Mouse (Mus musculus) urinary bladder, postnatal 4 days (tissue): ENCODE data around the gene Nelfe.

ENCODE experiments used
- DNase-seq, 2 experiments: peaks; one replicate each; pipeline ENCODE4 v3.0.0; 2021 to 2022; ENCODE audit warnings: low spot score in 2 of 2

Nelfe gene

DNA sequence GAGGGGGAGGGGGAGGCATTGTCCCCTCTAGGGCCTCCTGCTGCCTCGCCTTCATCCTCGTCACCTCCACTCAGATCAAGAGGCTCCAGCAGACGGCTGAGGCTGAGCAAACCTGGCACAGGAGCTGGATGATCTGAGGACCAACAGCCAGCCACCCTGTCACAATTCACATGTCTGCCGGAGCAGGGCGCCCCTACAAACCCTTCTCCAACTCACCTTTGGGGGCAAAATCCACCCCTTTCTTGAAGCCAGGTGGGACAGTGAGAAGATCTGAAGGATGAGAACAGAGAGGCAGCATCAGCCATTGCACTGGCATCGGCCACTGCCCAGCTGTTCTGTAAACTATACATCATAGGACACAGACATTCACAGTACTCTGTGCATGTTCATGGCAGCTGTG is 3.0 kb upstream of the Nelfe start:
- DNase-seq, result no peak

DNA sequence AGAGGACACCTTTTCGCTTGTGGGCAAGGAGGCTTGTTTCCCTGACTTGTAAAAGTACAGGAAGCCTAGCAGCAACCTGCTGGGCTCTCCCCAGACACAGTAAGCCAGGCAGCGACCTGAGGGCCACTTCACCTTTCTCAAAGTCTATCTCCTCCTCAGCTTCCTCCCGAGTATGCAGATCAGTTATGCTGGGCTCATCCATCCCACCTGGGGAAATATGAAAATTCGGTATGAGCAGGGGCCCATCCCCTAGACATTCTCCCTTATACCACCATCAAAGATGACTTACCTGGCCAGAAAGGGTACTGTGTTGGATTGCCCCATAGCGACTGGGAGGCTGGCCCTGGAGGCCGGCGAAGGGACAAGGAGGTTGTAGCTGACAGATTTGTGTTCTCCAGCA is 2.6 kb upstream of the Nelfe start:
- no peak for DNase-seq

DNA sequence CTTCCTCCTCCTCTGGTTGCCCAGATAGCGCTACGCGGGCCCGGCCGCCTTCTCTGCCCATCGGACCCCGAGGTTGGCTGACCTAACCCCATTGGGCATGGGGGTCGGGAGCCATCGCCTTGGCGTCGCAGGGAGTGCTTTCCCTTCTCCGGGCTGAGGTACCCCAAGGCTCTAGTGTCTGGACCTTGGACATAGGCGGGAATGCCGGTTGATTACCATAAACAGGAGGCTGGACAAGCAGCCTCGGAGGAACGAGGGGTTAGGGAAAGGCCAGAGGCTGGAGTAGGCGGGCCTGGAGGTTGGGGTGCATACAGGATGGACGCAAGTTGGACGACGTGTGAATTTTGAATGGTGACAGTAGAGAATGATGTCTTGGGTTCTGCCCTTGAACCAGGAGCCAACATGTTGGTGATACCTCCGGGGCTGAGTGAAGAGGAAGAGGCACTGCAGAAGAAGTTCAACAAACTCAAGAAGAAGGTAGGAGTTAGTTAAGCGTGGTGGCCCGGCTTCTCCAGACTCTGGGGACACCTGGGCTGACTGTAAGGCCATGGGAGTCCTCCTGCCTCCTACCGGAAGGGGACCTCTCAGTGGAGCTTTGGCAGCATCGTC is 430 bp downstream of the Nelfe start:
- DNase-seq, result no peak

DNA sequence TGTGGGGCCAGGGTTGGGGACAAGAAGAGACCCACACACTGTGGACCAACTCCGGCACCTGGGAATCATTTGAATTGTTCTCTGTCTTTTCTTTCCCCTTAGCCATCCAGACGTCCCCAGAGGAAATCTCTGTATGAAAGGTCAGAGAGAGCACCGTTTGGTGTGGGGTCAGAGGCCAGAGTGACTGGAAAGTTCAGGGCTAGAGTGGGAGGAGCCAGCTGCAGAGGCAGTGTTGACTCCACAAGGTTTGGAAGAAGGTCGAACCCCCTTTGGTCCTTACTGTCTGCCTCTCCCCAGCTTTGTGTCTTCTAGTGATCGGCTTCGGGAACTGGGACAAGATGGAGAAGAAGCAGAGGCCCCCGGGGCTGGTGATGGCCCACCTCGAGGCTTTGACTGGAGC is 3.3 kb downstream of the Nelfe start:
- no peak for DNase-seq

DNA sequence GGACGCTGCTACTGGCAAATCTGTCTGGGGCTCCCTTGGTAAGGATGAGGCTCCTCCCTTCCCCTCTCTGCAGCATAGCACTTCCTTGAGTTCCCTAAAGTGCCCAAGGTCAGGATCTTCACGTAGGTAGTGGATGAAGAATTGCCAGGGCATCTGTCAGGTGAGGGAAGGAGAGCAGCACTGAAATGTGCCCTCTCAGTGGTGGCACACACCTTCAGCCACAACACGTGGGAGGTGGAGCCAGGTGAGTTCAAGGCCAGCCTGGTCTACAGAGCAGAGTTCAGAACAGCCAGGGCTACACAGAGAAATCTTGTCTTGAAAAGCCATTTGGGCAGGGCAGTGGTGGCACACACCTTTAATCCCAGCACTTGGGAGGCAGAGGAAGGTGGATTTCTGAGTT is 4.6 kb downstream of the Nelfe start:
- no peak for DNase-seq

DNA sequence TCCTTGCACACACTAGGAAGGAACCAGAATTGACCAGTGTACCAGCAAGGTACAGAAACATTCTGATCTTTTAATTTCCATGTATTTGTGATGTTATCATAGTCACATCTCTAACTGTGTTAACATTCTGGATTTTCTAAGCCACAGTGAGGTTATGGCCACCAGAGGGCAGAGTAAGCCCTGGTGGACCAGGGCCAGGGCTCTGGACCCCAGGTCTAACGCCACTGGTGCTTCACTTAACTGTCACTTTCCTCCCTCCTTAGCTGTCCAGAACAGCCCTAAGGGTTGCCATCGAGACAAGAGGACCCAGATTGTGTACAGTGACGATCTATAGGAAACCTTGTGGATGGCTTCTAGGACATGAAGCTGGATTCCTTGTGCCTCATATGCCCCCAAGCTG is 5.6 kb downstream of the Nelfe start:
- DNase-seq, result no peak

DNA sequence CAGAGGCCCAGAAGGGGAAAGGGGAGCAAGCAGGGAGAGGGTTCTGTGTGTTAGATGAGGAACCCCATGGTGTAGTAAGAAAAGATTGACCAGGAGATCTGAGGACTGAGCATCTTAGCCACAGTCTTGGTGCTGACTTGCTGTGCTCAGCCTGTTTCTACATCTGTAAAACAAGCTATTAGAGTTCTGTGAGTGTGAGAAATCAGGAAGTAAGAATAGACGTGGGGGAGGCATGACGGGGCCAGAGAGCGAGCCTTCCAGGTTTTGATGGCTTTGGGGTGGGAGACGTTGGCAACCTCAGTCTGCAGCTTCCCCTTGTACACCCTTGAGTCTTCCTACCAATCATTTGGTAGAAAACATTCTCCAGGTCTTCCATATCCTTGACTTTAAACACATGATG is 8.5 kb downstream of the Nelfe start:
- no peak for DNase-seq

DNA sequence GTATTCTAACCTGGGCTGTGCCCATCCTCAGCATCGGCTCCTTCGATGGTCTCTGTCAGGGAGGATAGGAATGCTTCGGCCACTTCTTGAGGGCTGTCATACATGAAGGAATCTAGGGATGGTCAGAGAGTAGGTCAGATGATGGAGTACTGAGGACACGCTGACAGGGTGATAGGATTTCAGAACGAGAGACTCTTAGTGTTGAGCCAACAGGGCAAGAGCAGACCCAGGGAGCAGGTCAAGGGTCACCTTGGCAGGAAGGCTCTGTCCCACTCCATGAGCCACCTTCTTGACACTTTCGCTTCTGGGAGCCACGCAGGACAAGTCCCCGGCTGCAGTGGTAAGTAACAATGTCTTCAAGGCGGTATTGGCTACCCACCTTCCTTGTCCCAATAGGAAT is 10.3 kb downstream of the Nelfe start:
- no peak for DNase-seq

DNA sequence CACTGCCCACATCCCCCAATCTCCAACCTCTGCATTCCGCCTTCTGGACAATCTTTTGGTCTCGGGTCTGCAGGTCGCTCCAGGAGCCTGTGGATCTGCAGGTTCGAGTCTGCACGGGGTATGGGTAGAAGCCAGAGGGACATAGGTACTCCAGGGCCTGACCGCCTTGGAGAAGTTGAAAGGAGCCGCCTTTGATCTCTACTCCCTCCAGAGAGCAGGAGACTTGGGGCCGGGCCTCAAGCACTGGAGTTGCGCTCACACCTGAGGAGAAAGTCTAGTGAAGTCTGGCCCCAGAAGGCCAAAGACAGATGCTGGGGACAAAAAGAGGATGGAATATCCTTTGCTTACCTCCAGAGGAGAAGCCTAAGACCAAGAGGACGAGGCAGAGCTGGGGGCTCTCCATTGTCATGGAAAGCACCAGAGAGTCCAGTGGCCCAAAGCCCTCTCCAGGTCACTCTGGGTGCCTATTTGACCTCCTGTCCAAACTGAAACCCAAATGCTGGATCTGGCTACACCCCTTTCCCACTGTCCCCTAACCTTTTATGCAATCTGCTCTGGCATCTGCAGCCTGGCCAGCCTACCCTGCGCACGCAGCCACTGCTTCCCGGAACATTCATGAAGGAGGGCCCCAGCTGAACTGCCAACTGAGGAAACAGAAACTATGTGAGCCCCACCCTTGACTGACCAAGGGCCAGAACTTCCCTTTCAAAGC is 11.7 kb downstream of the Nelfe start:
- no peak for DNase-seq

DNA sequence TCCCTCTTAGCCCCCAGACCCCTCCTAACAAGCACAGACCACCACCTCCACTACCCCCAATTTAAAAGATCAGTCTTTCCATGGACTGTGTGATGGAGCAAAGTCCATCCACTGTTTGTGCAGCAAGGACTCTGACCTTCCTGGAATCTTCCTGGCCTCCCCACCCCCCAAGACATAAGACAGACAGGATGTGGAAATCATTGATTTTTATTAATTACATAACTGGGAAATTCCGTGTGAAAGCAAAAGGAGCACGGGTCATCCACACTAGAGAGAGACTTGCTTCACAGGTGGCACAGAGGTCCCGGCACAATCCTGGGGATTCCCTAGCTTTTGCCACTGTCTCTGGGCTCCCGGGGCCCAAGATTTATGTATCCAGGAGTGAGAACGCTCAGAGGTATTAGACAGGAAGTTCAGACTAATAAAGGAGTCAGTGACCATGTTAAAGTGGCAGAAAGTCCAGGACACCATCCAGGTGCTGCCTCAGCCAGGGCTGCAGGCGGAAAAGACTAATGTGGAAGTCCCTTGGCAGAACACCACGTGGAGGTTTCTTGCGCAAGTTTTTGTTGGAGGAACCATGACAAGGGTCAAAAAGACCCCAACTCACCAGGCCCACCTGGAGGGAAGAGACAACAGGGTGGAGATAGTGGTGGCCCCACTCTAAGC is 12.4 kb downstream of the Nelfe start, which contains the start of gene Cfb:
Cfb (minus strand) TSS at position 103 of the 666 bp plus-strand sequence.
- no peak for DNase-seq

DNA sequence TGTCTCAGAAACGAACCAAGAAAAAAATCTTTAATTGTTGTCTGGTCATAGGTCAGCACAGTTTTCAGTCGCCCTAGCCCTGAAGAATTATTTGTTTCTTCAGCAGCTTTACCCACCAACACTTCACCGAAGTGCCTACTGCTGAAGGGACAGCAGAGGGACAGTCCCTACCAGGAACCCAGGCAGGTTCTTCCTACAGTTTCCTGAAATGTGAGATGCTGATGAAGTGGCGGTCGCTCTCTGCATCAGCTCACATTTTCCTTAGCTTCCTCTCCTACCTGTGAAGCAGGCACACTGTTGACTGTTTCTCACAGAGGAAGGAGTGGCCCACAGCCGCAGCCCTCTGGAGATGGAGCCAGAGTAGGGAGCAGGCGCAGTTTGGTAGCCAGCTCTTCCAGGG is 15.8 kb downstream of the Nelfe start:
- DNase-seq, result no peak

DNA sequence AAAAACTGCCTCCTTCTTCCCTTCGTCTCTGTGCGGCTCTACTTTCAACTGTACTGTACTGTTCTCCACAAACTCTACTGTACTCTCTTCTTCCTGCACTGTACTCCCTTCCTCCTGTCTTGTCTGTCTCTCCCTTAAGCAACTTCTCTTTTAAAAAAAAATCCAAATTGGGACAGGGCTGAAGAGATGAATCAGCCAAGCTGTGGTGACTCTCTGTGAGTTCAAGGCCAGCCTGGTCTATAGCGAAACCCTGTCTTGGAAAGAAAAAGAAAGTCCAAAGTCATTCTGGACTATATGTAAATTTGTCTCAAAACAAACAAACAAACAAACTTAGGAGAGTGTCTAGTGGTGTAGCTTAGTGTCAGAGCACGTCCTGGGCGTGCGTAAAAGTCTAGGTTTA is 24.1 kb downstream of the Nelfe start:
- no peak for DNase-seq

DNA sequence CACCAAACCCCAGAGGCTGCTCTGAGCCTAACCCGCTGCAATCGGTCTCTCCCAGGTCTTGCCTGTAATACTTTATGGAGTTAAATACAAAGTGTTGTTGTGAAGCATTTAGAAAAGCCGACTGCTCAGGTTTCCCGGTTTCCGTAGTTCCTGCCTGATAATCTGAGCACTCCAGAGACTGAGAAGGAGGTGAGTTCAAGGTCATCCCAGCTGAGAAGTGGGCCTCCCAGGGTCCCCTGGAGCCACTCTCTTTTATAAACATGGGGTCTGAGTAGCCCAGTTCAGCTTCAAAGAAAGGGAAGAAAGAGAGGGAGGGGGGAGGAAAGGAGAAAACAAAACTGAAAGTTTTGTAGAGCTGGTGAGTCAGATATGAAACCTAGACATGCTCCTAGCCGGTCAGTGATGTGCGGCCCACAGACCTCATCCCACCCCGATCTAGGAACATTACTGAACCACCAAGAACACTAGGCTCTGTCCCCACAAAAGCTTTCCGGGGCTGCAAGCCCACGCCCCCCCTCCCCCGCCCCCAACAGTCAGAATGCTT is 29.2 kb downstream of the Nelfe start, which contains the start of gene Zbtb12:
Zbtb12 (plus strand) TSS at position 148 of the 544 bp plus-strand sequence.
- DNase-seq, result no peak

DNA sequence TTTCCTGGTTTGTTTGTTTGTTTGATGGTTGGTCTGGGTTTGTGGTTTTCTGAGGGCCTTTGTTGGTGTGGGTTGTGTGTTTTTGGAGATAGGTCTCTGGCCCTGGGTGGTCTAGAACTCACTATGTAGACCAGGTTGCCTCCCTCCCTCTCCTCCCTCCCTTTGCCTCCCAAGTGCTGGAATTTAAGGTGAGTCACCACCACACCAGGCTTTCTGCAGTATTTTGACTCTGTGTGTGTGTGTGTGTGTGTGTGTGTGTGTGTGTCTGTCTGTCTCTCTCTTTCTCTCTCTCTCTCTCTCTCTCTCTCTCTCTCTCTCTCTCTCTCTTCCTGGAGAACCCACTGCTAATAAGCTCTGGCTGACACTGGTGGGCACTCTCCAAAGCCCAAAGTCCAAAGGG is 31.0 kb downstream of the Nelfe start:
- no peak for DNase-seq

DNA sequence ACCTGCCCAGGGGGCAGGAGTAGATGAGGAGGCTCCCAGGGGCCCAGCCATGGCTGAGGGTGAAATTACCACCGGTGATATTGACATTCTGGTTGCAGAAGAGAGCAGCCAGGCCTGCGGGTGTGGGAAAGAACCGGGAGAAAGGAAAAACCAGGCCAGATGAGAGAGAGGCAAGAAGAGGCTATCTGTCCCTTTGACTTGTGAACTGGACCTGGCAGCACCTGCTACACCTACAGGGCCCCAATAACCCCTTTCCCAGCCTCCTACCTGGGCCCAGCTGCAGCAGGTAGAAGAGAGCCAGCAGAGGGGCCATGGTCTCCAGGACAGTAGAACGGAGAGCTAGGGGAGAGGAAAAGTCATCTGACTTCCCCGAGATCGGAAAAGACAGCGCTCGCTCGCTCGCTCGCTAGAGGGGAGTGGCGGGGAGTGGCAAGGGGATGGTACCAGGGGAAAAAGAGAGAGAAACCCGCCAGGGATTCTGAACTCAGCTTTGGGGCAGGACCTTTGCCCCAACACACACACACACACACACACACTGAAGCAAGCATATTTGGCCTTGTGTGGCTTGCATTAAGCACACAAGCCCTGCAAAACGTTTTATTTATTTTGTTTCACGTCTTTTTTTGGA is 31.6 kb downstream of the Nelfe start, which contains the start of gene Gm20547:
Gm20547 (minus strand) TSS at position 360 of the 628 bp plus-strand sequence.
- DNase-seq, result no peak

DNA sequence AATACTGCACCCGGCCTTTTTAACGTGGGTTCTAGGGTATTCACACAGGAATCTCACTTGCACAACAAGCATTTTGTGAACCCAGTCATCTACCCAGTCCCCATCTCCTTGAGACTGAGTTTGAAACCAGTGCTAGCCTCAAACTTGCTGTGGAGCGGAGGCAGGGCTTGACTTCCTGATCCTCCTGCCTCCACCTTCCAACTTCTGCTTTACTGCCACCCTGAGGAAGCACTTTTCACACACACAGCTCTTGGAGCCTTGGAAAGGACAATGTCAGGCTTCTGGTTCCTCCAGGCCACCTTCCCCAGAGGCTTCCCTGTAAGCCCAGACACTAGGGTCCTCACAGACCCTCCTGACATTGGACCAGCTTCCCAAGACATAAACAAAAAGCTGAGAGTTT is 33.1 kb downstream of the Nelfe start:
- no peak for DNase-seq

DNA sequence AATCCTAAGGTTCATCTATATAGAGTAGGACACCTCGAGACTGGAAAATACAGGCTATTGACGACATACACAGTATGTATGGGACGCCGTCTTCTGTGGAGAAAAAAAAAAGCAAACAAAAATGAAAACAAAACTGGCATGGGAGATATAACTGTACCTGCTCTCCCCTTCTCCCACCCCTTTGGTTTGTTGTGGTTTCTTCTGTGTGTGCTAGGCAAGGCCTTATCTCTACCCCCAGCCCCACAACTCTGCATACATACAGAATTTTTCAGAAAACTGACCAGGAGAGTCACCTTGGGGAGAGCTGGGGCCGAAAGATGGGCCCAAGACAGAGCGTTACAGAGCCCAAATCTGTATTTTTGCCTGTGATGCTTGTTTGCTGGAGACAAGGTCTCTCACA is 34.5 kb downstream of the Nelfe start:
- DNase-seq, result no peak

DNA sequence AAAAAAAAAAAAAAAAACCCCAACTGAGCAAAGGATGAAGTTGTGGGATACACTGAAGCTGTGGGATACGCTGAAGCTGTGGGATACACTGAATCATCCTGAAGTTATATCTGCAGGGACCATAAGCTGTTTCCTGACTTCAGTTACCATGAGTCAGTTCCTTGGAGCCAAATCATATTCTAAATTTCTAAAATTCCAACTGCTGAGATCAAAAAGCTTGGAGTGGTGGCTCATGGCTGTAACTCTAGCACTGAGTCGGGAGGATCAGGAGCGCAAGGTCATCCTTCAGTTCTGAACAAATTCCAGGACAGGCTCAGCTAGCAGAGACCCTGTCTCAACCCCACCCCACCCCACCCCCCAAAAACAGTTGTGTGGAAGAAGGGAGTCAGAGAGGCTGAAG is 35.4 kb downstream of the Nelfe start:
- no peak for DNase-seq

DNA sequence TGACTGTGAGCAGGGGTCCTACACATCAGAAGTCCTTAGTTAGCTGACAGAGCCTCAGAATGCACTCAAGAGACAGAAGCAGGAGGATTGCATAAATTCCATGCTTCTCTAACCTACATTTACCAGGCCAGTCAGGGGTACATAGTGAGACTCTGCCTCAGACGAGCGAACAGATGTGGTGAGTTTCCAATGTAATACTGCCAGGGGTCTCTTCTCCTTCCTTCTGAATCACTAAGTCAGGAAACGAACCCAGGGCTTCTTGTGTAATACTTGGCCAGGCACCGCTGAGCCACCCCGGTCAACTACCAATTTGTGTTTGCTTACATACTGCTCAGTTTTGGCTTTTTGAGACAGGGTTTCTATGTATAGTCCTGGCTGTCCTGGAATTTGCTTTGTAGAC is 37.8 kb downstream of the Nelfe start:
- DNase-seq, result no peak

DNA sequence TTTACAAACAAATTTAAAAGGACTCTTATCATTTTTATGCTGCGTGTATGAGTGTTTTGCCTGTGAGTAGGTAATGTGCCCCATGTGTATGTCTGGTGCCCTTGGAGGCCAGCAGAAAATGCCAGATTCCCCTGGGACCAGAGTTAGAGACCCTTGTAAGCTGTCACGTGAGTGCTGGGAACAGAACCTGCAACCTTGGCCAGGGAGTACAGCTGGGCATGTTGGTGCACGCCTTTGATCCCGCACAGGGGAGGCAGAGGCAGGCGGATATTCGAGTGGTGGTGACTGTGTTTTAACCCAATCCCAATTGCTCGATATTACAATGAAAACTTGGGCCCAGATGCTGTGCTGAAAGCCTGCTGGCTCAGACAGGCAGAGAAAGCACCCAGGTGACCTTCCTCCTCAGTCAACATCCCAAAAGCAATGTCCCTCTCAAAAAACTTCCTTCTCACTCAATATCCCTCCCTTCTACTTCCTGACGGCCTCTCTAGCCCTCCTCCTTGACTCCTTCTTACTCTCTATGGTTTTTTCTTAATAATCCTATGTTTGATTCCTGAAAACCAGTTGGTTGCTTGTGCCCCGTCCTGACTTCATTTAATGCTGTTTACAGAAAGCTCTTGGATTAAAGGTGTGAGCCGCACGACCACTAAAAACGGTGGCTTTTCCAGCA is 40.0 kb downstream of the Nelfe start:
- DNase-seq, result no peak

DNA sequence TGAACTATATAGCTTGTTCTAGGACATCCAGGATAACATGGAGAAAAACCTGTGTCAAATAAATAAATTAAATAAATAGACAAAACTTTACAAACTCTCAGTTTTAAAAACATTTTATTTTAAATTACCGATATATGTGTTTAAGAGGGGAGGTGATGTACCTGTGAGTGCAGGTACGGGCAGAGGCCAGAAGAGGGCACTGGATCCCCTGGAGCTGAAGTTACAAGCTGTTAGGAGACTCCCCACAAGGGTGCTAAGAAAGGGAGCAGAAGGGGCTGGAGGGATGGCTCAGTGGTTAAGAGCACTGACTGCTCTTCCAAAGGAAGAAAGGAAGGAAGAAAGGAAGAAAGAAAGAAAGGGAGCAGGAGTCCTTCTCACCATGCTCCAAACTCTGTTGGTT is 41.2 kb downstream of the Nelfe start:
- no peak for DNase-seq
